Mouse (Mus musculus) heart, postnatal 0 days (tissue): ENCODE data around the gene Olfr469.

ENCODE experiments used
- CTCF ChIP-seq: IDR thresholded peaks from 2 replicates; pipeline ENCODE4 v1.5.1; 2016; ENCODE audit warnings: antibody characterized with exemption, control low read depth, low read depth
- EP300 ChIP-seq: IDR thresholded peaks from 2 replicates; pipeline ENCODE4 v1.6.1; 2016; ENCODE audit warnings: antibody characterized with exemption, low read depth

GRCm38 (mm10) chr7:107841719-107842118 lies 16.4 kb upstream of the Olfr469 start:
- peak; percentile 37 for TF ChIP-seq CTCF
- TF ChIP-seq EP300 = no peak
